Mouse (Mus musculus): Measurements from ENCODE around the gene Hist1h2ab. TPM values are rescaled to one million over a fixed set of nuclear protein-coding genes. Genes with fewer than 3 reads are reported as not detected.
A peak's percentile ranks its signal among the peaks of the same experiment; 100 is the strongest.
"Not testable (repeated sequence)": the region's sequence is repeated elsewhere in the genome, so short reads cannot be mapped to it uniquely, and the experiment has no call there.

Gene Hist1h2ab
- polyA plus RNA-seq, 1 experiment from 2014 or later = 28.5 TPM

GRCm38 (mm10) chr13:23739922-23740252 lies 11.0 kb upstream of the Hist1h2ab start:
- Histone ChIP-seq H3K4me2 (replicated peaks) (peak overlapping the region; percentile 97), H3K27me3 (replicated peaks) (no peaks in the 10 kb centered on the region), H3K36me3 (no peaks in the 10 kb centered on the region), H3K4me1 (peaks cover 10% of the 10 kb centered on the region), H3K9me3 (no peaks in the 10 kb centered on the region), H3K4me3 (peak overlapping the region; percentile 48), H3K27ac (peak overlapping the region; percentile 90), H3K9ac (peak overlapping the region; percentile 73)
- no peak for ATAC-seq (ENCODE audit: low FRiP score, low read depth)
- 2% methylated on average over 14 of the region's 14 CpGs for WGBS

GRCm38 (mm10) chr13:23740256-23740840 lies 10.6 kb upstream of the Hist1h2ab start:
- Histone ChIP-seq H3K27ac (peak overlapping the region; percentile 90), H3K4me1 (peaks cover 10% of the 10 kb centered on the region), H3K27me3 (replicated peaks) (no peaks in the 10 kb centered on the region), H3K9me3 (no peaks in the 10 kb centered on the region), H3K36me3 (no peaks in the 10 kb centered on the region), H3K4me2 (replicated peaks) (peak overlapping the region; percentile 97), H3K9ac (peak overlapping the region; percentile 73), H3K4me3 (peak overlapping the region; percentile 48)
- no peak for ATAC-seq (ENCODE audit: low FRiP score, low read depth)
- 33% methylated on average over 13 of the region's 13 CpGs for whole genome bisulfite sequencing

DNA sequence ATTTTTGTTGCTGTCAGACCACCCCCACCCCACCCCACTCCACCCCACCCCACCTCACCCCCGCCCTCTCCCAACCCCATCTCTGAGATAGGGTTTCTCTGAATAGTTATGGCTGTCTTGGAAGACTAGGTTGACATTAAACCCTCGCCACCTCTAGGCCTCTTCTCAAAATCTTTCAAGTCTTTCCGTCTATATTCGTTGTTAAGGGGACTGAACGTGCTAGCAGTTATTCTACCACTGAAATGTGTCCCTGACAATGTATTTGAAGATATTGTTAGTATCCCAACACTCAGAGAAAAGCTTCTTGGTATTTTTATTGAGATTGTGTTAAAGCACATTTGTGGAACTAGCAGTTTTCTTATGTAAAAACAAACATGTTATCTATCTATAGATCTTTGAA lies 10.0 kb upstream of the Hist1h2ab start:
- Histone ChIP-seq H3K27ac (no peak overlapping the region), H3K9me3 (no peaks in the 10 kb centered on the region), H3K4me3 (no peak overlapping the region), H3K4me2 (replicated peaks) (peak overlapping the region; percentile 97), H3K4me1 (peaks cover 10% of the 10 kb centered on the region), H3K36me3 (no peaks in the 10 kb centered on the region), H3K9ac (no peak overlapping the region), H3K27me3 (replicated peaks) (no peaks in the 10 kb centered on the region)
- no peak for ATAC-seq (ENCODE audit: low FRiP score, low read depth)
- 66% methylated on average over 5 of the region's 5 CpGs for WGBS

DNA sequence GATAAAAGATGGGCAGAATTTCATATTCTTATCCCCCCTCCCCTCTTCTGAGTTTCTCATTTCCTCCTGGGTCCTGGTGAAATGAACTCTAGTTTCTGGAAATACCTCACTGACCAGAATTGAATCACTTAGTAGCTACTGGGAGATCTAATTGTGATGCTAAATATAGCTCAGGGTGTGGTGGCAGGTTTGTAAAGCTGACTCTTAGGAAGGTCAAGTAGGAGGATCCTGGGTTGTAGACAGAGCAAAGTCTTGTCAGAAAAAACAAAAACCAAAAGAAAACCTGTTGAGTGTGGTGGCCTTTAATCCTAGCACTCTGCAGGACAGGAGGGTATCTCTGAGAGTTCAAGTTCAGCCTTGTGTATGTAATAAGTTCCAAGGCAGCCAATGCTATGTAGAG lies 8.9 kb upstream of the Hist1h2ab start:
- H3K9me3 ChIP-seq = no peaks in the 10 kb centered on the region
- no peaks in the 10 kb centered on the region for H3K36me3 ChIP-seq
- H3K4me2 ChIP-seq (replicated peaks) = no peak overlapping the region
- H3K4me1 ChIP-seq = peaks cover 10% of the 10 kb centered on the region
- ATAC-seq (ENCODE audit: low FRiP score, low read depth) = no peak
- H3K27me3 ChIP-seq (replicated peaks) = no peaks in the 10 kb centered on the region
- H3K27ac ChIP-seq = no peak overlapping the region
- no peak overlapping the region for H3K4me3 ChIP-seq
- H3K9ac ChIP-seq = no peak overlapping the region

DNA sequence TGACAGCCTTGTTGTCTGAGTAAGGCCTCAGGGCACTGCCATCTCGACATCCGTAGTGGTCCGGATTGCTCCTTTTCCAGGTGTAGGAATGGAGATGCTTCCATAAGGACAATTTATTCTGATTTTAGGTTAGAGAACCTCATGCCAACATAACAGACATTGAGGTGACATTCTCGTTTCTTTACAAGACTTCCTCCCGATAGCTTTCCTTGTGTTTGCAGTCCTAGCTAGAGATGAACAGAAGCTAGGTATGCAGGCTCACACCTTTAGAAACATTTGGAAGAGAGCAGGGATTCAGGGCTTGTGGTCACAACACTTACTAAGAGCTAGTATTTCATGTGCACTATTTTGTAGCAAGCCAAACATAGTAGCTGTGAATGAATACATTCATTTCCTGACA lies 7.7 kb upstream of the Hist1h2ab start:
- Histone ChIP-seq H3K4me3 (no peak overlapping the region), H3K4me1 (peaks cover 14% of the 10 kb centered on the region), H3K9me3 (no peaks in the 10 kb centered on the region), H3K4me2 (replicated peaks) (no peak overlapping the region), H3K27me3 (replicated peaks) (no peaks in the 10 kb centered on the region), H3K36me3 (no peaks in the 10 kb centered on the region), H3K9ac (no peak overlapping the region), H3K27ac (no peak overlapping the region)
- ATAC-seq (ENCODE audit: low FRiP score, low read depth) = no peak
- 85% methylated on average over 5 of the region's 5 CpGs for WGBS

- Histone ChIP-seq H3K27me3 (replicated peaks) (no peaks in the 10 kb centered on the region), H3K9ac (no peak overlapping the region), H3K9me3 (no peaks in the 10 kb centered on the region), H3K27ac (no peak overlapping the region), H3K4me2 (replicated peaks) (peak overlapping the region; percentile 60), H3K36me3 (no peaks in the 10 kb centered on the region), H3K4me3 (0 out of 2 replicates have a peak overlapping the region, but pooled peaks have one; percentile 18), H3K4me1 (peaks cover 14% of the 10 kb centered on the region)
- 56% methylated on average over 4 of the region's 4 CpGs for WGBS
- no peak for ATAC-seq (ENCODE audit: low FRiP score, low read depth)
Measured at GRCm38 (mm10) chr13:23743963-23744362, 7.0 kb upstream of the Hist1h2ab start.

GRCm38 (mm10) chr13:23744421-23745380 lies 6.2 kb upstream of the Hist1h2ab start:
- under 1% methylated on average over 24 of the region's 36 CpGs for WGBS
- no peak for ATAC-seq (ENCODE audit: low FRiP score, low read depth)
- Histone ChIP-seq H3K9me3 (no peaks in the 10 kb centered on the region), H3K27ac (no peak overlapping the region), H3K36me3 (no peaks in the 10 kb centered on the region), H3K4me3 (peak overlapping the region; percentile 26), H3K4me2 (replicated peaks) (peak overlapping the region; percentile 60), H3K27me3 (replicated peaks) (no peaks in the 10 kb centered on the region), H3K4me1 (peaks cover 8% of the 10 kb centered on the region; the same call in 1 of the 2 replicates), H3K9ac (peak overlapping the region; percentile 49)

GRCm38 (mm10) chr13:23745381-23746161 lies 5.4 kb upstream of the Hist1h2ab start, which contains the start of gene Hist1h3c:
TSS of gene Hist1h3c (minus strand) at chr13:23745602.
- H3K27ac ChIP-seq = peak within 1 kb of the TSS; percentile 94
- peak within 1 kb of the TSS; percentile 58 for H3K9ac ChIP-seq
- peak within 1 kb of the TSS; percentile 39 for H3K4me3 ChIP-seq
- under 1% methylated on average over 28 of the region's 28 CpGs for WGBS
- H3K9me3 ChIP-seq = no peaks in the 10 kb centered on the region
- peak within 1 kb of the TSS; percentile 60 for H3K4me2 ChIP-seq (replicated peaks)
- H3K27me3 ChIP-seq (replicated peaks) = no peaks in the 10 kb centered on the region
- H3K4me1 ChIP-seq = peaks cover 5% of the 10 kb centered on the region; the same call in 1 of the 2 replicates
- no peaks in the 10 kb centered on the region for H3K36me3 ChIP-seq
- ATAC-seq (ENCODE audit: low FRiP score, low read depth) = peak; percentile 69

GRCm38 (mm10) chr13:23746201-23747080 lies 4.5 kb upstream of the Hist1h2ab start, which contains the start of gene Hist1h2bb:
TSS of gene Hist1h2bb (plus strand) at chr13:23746734.
- ATAC-seq (ENCODE audit: low FRiP score, low read depth) = peak; percentile 89
- not testable (repeated sequence) for H3K27me3 ChIP-seq (replicated peaks); H3K36me3 ChIP-seq; H3K4me1 ChIP-seq; H3K9me3 ChIP-seq
- H3K4me3 ChIP-seq = peak within 1 kb of the TSS; percentile 39
- peak within 1 kb of the TSS; percentile 60 for H3K4me2 ChIP-seq (replicated peaks)
- peak within 1 kb of the TSS; percentile 94 for H3K27ac ChIP-seq
- WGBS = under 1% methylated on average over 47 of the region's 58 CpGs
- H3K9ac ChIP-seq = peak within 1 kb of the TSS; percentile 58

DNA sequence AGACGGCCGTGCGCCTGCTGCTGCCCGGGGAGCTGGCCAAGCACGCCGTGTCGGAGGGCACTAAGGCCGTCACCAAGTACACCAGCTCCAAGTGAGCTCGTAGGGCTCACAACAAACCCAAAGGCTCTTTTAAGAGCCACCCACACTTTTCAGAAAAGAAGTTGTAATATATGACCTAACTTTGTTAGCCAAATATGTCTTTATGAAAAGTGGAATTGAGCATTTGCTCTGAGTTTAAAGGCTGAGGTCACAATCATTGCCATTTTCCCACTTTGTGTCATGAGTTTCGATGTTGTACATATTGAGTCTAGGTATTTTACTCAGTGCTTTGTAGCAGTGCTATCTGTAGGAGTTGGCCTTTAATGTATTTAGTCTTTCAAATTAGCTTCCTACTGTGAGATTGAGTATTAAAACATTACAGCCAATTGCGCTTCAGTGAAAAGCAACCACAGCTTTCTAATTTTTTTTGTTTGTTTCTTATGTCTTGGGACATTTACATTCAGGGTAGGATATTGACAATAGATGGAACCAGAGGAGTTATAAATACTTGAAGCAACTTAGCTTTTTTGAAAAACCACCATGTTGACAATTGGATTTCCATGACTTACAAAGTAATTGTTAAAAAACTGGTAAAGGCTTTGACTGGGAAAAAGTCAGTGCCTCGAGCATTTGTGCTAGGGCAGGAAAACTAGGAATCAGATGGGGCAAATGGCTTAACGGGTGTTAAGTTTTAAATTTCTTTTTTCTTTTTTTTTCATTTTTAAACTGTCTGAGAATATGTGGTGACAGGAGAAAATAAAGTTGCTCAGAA lies 3.6 kb upstream of the Hist1h2ab start:
- ATAC-seq (ENCODE audit: low FRiP score, low read depth) = peak; percentile 8; the same call in 1 of the 2 replicates
- H3K4me1 ChIP-seq = peaks cover 5% of the 10 kb centered on the region; the same call in 1 of the 2 replicates
- H3K4me3 ChIP-seq = peak overlapping the region; percentile 29
- H3K9ac ChIP-seq = peak overlapping the region; percentile 38; the same call in 1 of the 2 replicates
- peak overlapping the region; percentile 94 for H3K27ac ChIP-seq
- no peaks in the 10 kb centered on the region for H3K36me3 ChIP-seq
- peak overlapping the region; percentile 60 for H3K4me2 ChIP-seq (replicated peaks)
- WGBS = 2% methylated on average over 13 of the region's 13 CpGs
- no peaks in the 10 kb centered on the region for H3K9me3 ChIP-seq
- H3K27me3 ChIP-seq (replicated peaks) = no peaks in the 10 kb centered on the region
